ENCODE assay signal across 8 mouse cellular contexts in the genomic region with DNA sequence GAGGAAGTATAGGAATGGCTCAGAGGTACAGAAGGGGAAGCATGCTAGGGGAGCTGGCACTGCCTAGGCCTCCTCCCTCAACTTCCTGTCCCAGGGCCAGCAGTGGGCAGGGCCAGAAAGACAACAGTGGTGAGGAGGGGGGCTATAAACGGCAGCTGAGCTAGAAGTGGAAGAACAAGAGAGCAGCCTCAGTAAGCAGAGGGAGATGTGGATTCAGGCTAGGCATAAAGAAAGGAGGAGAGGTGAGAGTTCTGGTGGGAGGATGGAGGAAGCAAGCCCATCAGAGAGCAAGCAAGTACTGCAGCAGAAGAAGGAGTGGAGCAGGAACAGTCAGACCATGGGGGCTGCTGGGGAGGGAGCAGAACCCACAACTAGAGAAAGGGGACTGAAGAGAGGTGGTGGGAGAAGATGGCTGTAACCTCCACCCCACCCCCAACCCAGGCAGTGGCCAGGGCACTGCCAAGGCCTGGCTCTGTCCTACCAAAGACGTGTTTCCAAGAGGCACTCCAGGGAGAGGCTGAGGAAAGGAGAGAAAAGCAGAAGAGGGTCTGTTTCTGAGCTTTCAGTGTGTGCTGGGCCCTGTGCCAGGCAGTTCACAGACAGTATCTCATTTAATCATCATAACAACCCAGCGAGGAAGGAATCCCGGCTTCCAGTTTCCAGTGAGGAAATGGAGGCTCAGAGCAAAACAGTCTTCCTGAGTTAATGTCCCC. TPM values are rescaled to one million over a fixed set of nuclear protein-coding genes. Genes with fewer than 3 reads are reported as not detected.
DNase-seq lines count a peak whose midpoint lies in the region; ATAC-seq and TF ChIP-seq lines count a peak whose summit lies in the region.

No protein-coding gene starts in this region.

- no peak overlapping the region for H3K4me3 ChIP-seq in forebrain, embryonic 11.5 days (ENCODE audit: low read depth, low read length)
- 0 out of 2 replicates have a peak overlapping the region, but pooled peaks have one; percentile 14 for H3K4me3 ChIP-seq in hindbrain, embryonic 12.5 days
- H3K4me3 ChIP-seq in liver, embryonic 14.5 days (ENCODE audit: insufficient read depth in 1 of 2, low read depth in 2 of 2, low read length in 2 of 2) = no peak overlapping the region

- H3K4me2 ChIP-seq in forebrain, embryonic 11.5 days (ENCODE audit: low read depth, low read length, severe bottlenecking) = no peak overlapping the region
- H3K4me2 ChIP-seq in hindbrain, embryonic 12.5 days (replicated peaks) = peak overlapping the region; percentile 37
- no peak overlapping the region for H3K4me2 ChIP-seq in liver, embryonic 14.5 days (ENCODE audit: low read depth)

- H3K36me3 ChIP-seq in forebrain, embryonic 11.5 days (ENCODE audit: control insufficient read depth, insufficient read depth, low read length) = no peaks in the 10 kb centered on the region; the same call in 1 of the 2 replicates
- peaks cover 51% of the 10 kb centered on the region for H3K36me3 ChIP-seq in hindbrain, embryonic 12.5 days
- no peaks in the 10 kb centered on the region for H3K36me3 ChIP-seq in liver, embryonic 14.5 days (replicated peaks; ENCODE audit: control insufficient read depth, insufficient read depth, low read depth)

- no peak for TF ChIP-seq EP300 in liver, embryonic 14.5 days (IDR thresholded peaks at IDR 0.05; ENCODE audit: low read depth)

- H3K9me3 ChIP-seq in forebrain, embryonic 11.5 days (ENCODE audit: control insufficient read depth, low read length) = no peaks in the 10 kb centered on the region
- H3K9me3 ChIP-seq in hindbrain, embryonic 12.5 days (replicated peaks) = no peaks in the 10 kb centered on the region
- no peaks in the 10 kb centered on the region for H3K9me3 ChIP-seq in liver, embryonic 14.5 days (ENCODE audit: control insufficient read depth, low read length)

- 42% methylated on average over 4 of the region's 4 CpGs for WGBS in forebrain, embryonic 11.5 days
- 40% methylated on average over 4 of the region's 4 CpGs for WGBS in hindbrain, embryonic 12.5 days
- 14% methylated on average over 4 of the region's 4 CpGs for WGBS in liver, embryonic 14.5 days (ENCODE audit: insufficient replicate concordance)

- TF ChIP-seq CTCF in liver, embryonic 14.5 days (IDR thresholded peaks at IDR 0.05; ENCODE audit: low read depth) = no peak

- no peaks in the 10 kb centered on the region for H3K27me3 ChIP-seq in forebrain, embryonic 11.5 days (ENCODE audit: control insufficient read depth, insufficient read depth, low read length)
- no peaks in the 10 kb centered on the region for H3K27me3 ChIP-seq in hindbrain, embryonic 12.5 days
- H3K27me3 ChIP-seq in liver, embryonic 14.5 days (ENCODE audit: control insufficient read depth, insufficient read depth, low read length) = no peaks in the 10 kb centered on the region

- H3K27ac ChIP-seq in forebrain, embryonic 11.5 days (ENCODE audit: low read depth, low read length) = no peak overlapping the region
- peak overlapping the region; percentile 82 for H3K27ac ChIP-seq in hindbrain, embryonic 12.5 days
- H3K27ac ChIP-seq in liver, embryonic 14.5 days = no peak overlapping the region

- no peak overlapping the region for H3K9ac ChIP-seq in forebrain, embryonic 11.5 days (ENCODE audit: low read length)
- peak overlapping the region; percentile 41 for H3K9ac ChIP-seq in hindbrain, embryonic 12.5 days
- H3K9ac ChIP-seq in liver, embryonic 14.5 days (replicated peaks) = no peak overlapping the region

- ATAC-seq in forebrain, embryonic 11.5 days (replicated peaks; ENCODE audit: low FRiP score) = peak; percentile 45; the same call in 1 of the 2 replicates
- ATAC-seq in hindbrain, embryonic 12.5 days (ENCODE audit: low FRiP score) = peak; percentile 59
- 0 out of 2 replicates have a peak, but pooled peaks have one; percentile 14 for ATAC-seq in liver, embryonic 14.5 days (ENCODE audit: insufficient read depth)

- peak; percentile 39 for DNase-seq in retina, postnatal 1 day
- DNase-seq in retina, embryonic 14.5 days (ENCODE audit: low spot score) = no peak
- DNase-seq in forebrain, embryonic 11.5 days (ENCODE audit: low spot score) = no peak
- DNase-seq in liver, embryonic 14.5 days (ENCODE audit: low read depth in 3 of 3, low spot score in 3 of 3) = no peak
- peak; percentile 41 for DNase-seq in naive thymus-derived CD4-positive, alpha-beta T cell, adult 2 months (ENCODE audit: low read depth)
- DNase-seq in layer of hippocampus, adult 9-11 months = no peak
- DNase-seq in spleen, postnatal 4 days (ENCODE audit: low spot score in 2 of 2) = no peak

- peaks cover 2% of the 10 kb centered on the region for H3K4me1 ChIP-seq in forebrain, embryonic 11.5 days (replicated peaks; ENCODE audit: control insufficient read depth, insufficient read depth, low read length)
- H3K4me1 ChIP-seq in hindbrain, embryonic 12.5 days = peaks cover 53% of the 10 kb centered on the region
- H3K4me1 ChIP-seq in liver, embryonic 14.5 days (replicated peaks; ENCODE audit: control insufficient read depth in 2 of 2, insufficient read depth in 2 of 2, low read length in 1 of 2) = no peaks in the 10 kb centered on the region; a peak in 1 of 4 replicates

RNA-seq across cellular contexts. Expression of a gene that starts 8.7 kb away (rescaled TPM):
- polyA plus RNA-seq in forebrain, embryonic 11.5 days (2014; fragmentation: Nextera tagmentation; extraction: Ambion mirVana) = 21.3 and 21.4 TPM in 2 replicates
- 26.9 and 28.6 TPM in 2 replicates for polyA plus RNA-seq in hindbrain, embryonic 12.5 days (2016; fragmentation: Nextera tagmentation; extraction: Ambion mirVana)
- polyA plus RNA-seq in liver, embryonic 14.5 days (2012; rRNA removed) = 0.57 and 0.71 TPM in 2 replicates
- polyA plus RNA-seq in liver, embryonic 14.5 days (2014; fragmentation: Nextera tagmentation; extraction: Ambion mirVana) = 0.48 and 0.62 TPM in 2 replicates

RNA-seq across cellular contexts. Expression of a gene that starts 26.7 kb away (rescaled TPM):
- 53.9 and 62.7 TPM in 2 replicates for polyA plus RNA-seq in forebrain, embryonic 11.5 days (2014; fragmentation: Nextera tagmentation; extraction: Ambion mirVana)
- 47.4 and 49.5 TPM in 2 replicates for polyA plus RNA-seq in hindbrain, embryonic 12.5 days (2016; fragmentation: Nextera tagmentation; extraction: Ambion mirVana)
- 34.1 and 41.9 TPM in 2 replicates for polyA plus RNA-seq in liver, embryonic 14.5 days (2012; rRNA removed)
- 55.2 and 60.7 TPM in 2 replicates for polyA plus RNA-seq in liver, embryonic 14.5 days (2014; fragmentation: Nextera tagmentation; extraction: Ambion mirVana)

RNA-seq across cellular contexts. Expression of a gene that starts 32.2 kb away (rescaled TPM):
- polyA plus RNA-seq in forebrain, embryonic 11.5 days (2014; fragmentation: Nextera tagmentation; extraction: Ambion mirVana) = 274 and 275 TPM in 2 replicates
- polyA plus RNA-seq in hindbrain, embryonic 12.5 days (2016; fragmentation: Nextera tagmentation; extraction: Ambion mirVana) = 218 and 251 TPM in 2 replicates
- polyA plus RNA-seq in liver, embryonic 14.5 days (2012; rRNA removed) = 36.4 and 136 TPM in 2 replicates
- polyA plus RNA-seq in liver, embryonic 14.5 days (2014; fragmentation: Nextera tagmentation; extraction: Ambion mirVana) = 216 and 222 TPM in 2 replicates

RNA-seq across cellular contexts. Expression of a gene that starts 34.5 kb away (rescaled TPM):
- 196 and 204 TPM in 2 replicates for polyA plus RNA-seq in forebrain, embryonic 11.5 days (2014; fragmentation: Nextera tagmentation; extraction: Ambion mirVana)
- 146 and 171 TPM in 2 replicates for polyA plus RNA-seq in hindbrain, embryonic 12.5 days (2016; fragmentation: Nextera tagmentation; extraction: Ambion mirVana)
- 149 and 197 TPM in 2 replicates for polyA plus RNA-seq in liver, embryonic 14.5 days (2012; rRNA removed)
- 163 and 167 TPM in 2 replicates for polyA plus RNA-seq in liver, embryonic 14.5 days (2014; fragmentation: Nextera tagmentation; extraction: Ambion mirVana)

RNA-seq across cellular contexts. Expression of a gene that starts 41.5 kb away (rescaled TPM):
- 40.6 and 41.4 TPM in 2 replicates for polyA plus RNA-seq in forebrain, embryonic 11.5 days (2014; fragmentation: Nextera tagmentation; extraction: Ambion mirVana)
- 32.7 and 36.6 TPM in 2 replicates for polyA plus RNA-seq in hindbrain, embryonic 12.5 days (2016; fragmentation: Nextera tagmentation; extraction: Ambion mirVana)
- 6.5 and 7.0 TPM in 2 replicates for polyA plus RNA-seq in liver, embryonic 14.5 days (2012; rRNA removed)
- 9.2 and 13.6 TPM in 2 replicates for polyA plus RNA-seq in liver, embryonic 14.5 days (2014; fragmentation: Nextera tagmentation; extraction: Ambion mirVana)

Comparison
In these comparisons a context has a peak if more than half of its experiments do, and no peak if none do; other contexts are left out.
1. DNase-seq: peak in retina, postnatal 1 day (single experiment) and naive thymus-derived CD4-positive, alpha-beta T cell, adult 2 months (single experiment); none in retina, embryonic 14.5 days (single experiment), forebrain, embryonic 11.5 days (single experiment), liver, embryonic 14.5 days (0 of 3), layer of hippocampus, adult 9-11 months (single experiment) and spleen, postnatal 4 days (0 of 2).
2. RNA of a gene that starts 8.7 kb away (polyA plus RNA-seq): 26.9 to 28.6 TPM in hindbrain, embryonic 12.5 days and 21.3 to 21.4 TPM in forebrain, embryonic 11.5 days; 0.48 to 0.71 TPM in liver, embryonic 14.5 days; every median in the first group is over 10 times any median in the second.
3. Peak in every context shown above with its lines, with median percentiles within 50 percentile points of each other: ATAC-seq.